Comparison of ENCODE assay signal across 8 mouse cellular contexts in genomic region chr13:46257847-46258246, GRCm38 (mm10). TPM values are rescaled to one million over a fixed set of nuclear protein-coding genes. Genes with fewer than 3 reads are reported as not detected.
DNase-seq lines count a peak whose midpoint lies in the region; ATAC-seq and TF ChIP-seq lines count a peak whose summit lies in the region.
"Had no signal": no experiment of that assay in that cellular context is flagged by ENCODE, and none has a peak within 500 bp of the region (broad histone marks: within the 10 kb centered on the region; RNA-seq: fewer than 3 reads in every experiment).

No protein-coding gene starts in this region.

- H3K4me3 ChIP-seq in MEL (ENCODE audit: control insufficient read depth in 1 of 2, insufficient read depth in 1 of 2, low read depth in 2 of 2, low read length in 2 of 2), result no peak overlapping the region
- H3K4me3 ChIP-seq in cortical plate, adult 2 months (ENCODE audit: insufficient read depth, low read length), result no peak overlapping the region
- H3K4me3 ChIP-seq in lung, postnatal 0 days (ENCODE audit: low read depth, low read length), result no peak overlapping the region

- no peak for TF ChIP-seq EP300 in MEL (IDR thresholded peaks at IDR 0.05; ENCODE audit: low read depth in 1 of 2, low read length in 2 of 2)
- TF ChIP-seq EP300 in lung, postnatal 0 days (IDR thresholded peaks at IDR 0.05), result no peak

- ATAC-seq in lung, postnatal 0 days, result peak; percentile 75

- no peak overlapping the region for H3K27ac ChIP-seq in MEL (ENCODE audit: control insufficient read depth, low read depth, low read length)
- H3K27ac ChIP-seq in cortical plate, adult 2 months (ENCODE audit: insufficient read depth, low read length), result no peak overlapping the region
- H3K27ac ChIP-seq in lung, postnatal 0 days (ENCODE audit: low read length), result no peak overlapping the region

- intact Hi-C loops in gastrocnemius, postnatal 36 days (cut with DNase I), result loop anchor here (5.0 to 10.0 kb wide), 3 partner anchors 71 to 683 kb away; no protein-coding TSS in a partner anchor

- TF ChIP-seq POLR2A in MEL (IDR thresholded peaks at IDR 0.05; ENCODE audit: control insufficient read depth in 1 of 2, insufficient read depth in 1 of 2, low read depth in 1 of 2, low read length in 2 of 2, poor library complexity in 1 of 2), result no peak
- TF ChIP-seq POLR2A in cortical plate, adult 2 months (IDR thresholded peaks at IDR 0.05; ENCODE audit: extremely low read depth, insufficient read depth, low read length), result no peak

- H3K4me1 ChIP-seq in MEL (ENCODE audit: control insufficient read depth in 1 of 2, insufficient read depth in 2 of 2, low read length in 2 of 2), result no peaks in the 10 kb centered on the region
- H3K4me1 ChIP-seq in cortical plate, adult 2 months (ENCODE audit: control insufficient read depth, insufficient read depth, low read length), result peaks cover 2% of the 10 kb centered on the region; the same call in 1 of the 2 replicates
- H3K4me1 ChIP-seq in lung, postnatal 0 days (ENCODE audit: insufficient read depth, low read depth, low read length), result no peaks in the 10 kb centered on the region

- H3K4me2 ChIP-seq in lung, postnatal 0 days (replicated peaks; ENCODE audit: low read depth, low read length), result no peak overlapping the region

- no peaks in the 10 kb centered on the region for H3K9me3 ChIP-seq in MEL (replicated peaks; ENCODE audit: insufficient read depth, low read length)
- H3K9me3 ChIP-seq in lung, postnatal 0 days (ENCODE audit: low read length), result no peaks in the 10 kb centered on the region

- 3% methylated on average over 4 of the region's 4 CpGs for WGBS in lung, postnatal 0 days

- peak; percentile 52 to 71 (median 60); a peak in 5 of 6 replicates for TF ChIP-seq CTCF in MEL (IDR thresholded peaks at IDR 0.05 in 2 of 3, conservative IDR thresholded peaks at IDR 0.05 in 1 of 3; ENCODE audit: control insufficient read depth in 1 of 3, insufficient read depth in 1 of 3, low read depth in 2 of 3, low read length in 3 of 3, poor library complexity in 1 of 3, severe bottlenecking in 1 of 3)
- TF ChIP-seq CTCF in cortical plate, adult 2 months (IDR thresholded peaks at IDR 0.05; ENCODE audit: extremely low read depth, insufficient read depth, low read length), result peak; percentile 90
- TF ChIP-seq CTCF in lung, postnatal 0 days (IDR thresholded peaks at IDR 0.05), result peak; percentile 82

- TF ChIP-seq RAD21 in MEL (IDR thresholded peaks at IDR 0.05; ENCODE audit: low read depth, low read length), result peak; percentile 60

- H3K36me3 ChIP-seq in MEL (ENCODE audit: control insufficient read depth in 1 of 2, insufficient read depth in 2 of 2, low read length in 2 of 2), result no peaks in the 10 kb centered on the region
- no peaks in the 10 kb centered on the region for H3K36me3 ChIP-seq in lung, postnatal 0 days (ENCODE audit: insufficient read depth, low read length)

- no peak overlapping the region for H3K9ac ChIP-seq in MEL (ENCODE audit: control insufficient read depth, low read depth, low read length, poor library complexity, severe bottlenecking)
- H3K9ac ChIP-seq in lung, postnatal 0 days (replicated peaks; ENCODE audit: low read depth), result no peak overlapping the region

- DNase-seq in MEL (ENCODE audit: low read depth, low spot score), result peak; percentile 42
- DNase-seq in adrenal gland, adult 18-20 months (ENCODE audit: low spot score in 2 of 2), result peak; percentile 25 to 51
- DNase-seq in gastrocnemius, postnatal 36 days, result peak; percentile 58 to 68
- DNase-seq in kidney, postnatal 36 days, result peak; percentile 65 to 90
- DNase-seq in lung, postnatal 0 days (ENCODE audit: low spot score), result peak; percentile 82
- peak; percentile 72 for DNase-seq in right cerebral cortex, postnatal 25 days

- H3K79me2 ChIP-seq in MEL (ENCODE audit: control insufficient read depth, insufficient read depth, low read length, poor library complexity), result no peaks in the 10 kb centered on the region

- peaks cover 2 to 7% of the 10 kb centered on the region in 2 experiments for H3K27me3 ChIP-seq in MEL (ENCODE audit: control insufficient read depth in 1 of 2, insufficient read depth in 2 of 2, low read length in 2 of 2)
- H3K27me3 ChIP-seq in lung, postnatal 0 days (replicated peaks; ENCODE audit: insufficient read depth, low read length), result no peaks in the 10 kb centered on the region

TF ChIP-seq in MEL, 35 proteins besides CTCF, POLR2A, EP300 and RAD21:
- TF ChIP-seq NRF1 (IDR thresholded peaks at IDR 0.05; ENCODE audit: insufficient read depth, low read depth, low read length, poor library complexity, severe bottlenecking) (no peak), KAT2A (conservative IDR thresholded peaks at IDR 0.05; ENCODE audit: low read depth, low read length) (no peak), ZC3H11A (IDR thresholded peaks at IDR 0.05; ENCODE audit: low read depth, low read length) (peak; percentile 22), SMC3 (IDR thresholded peaks at IDR 0.05; ENCODE audit: low read depth, low read length) (peak; percentile 54)

RNA-seq across cellular contexts. Expression of gene Stmnd1, which starts 15.7 kb away (rescaled TPM):
- total RNA-seq in MEL (2012; rRNA removed), result not detected in 2 replicates
- not detected for polyA plus RNA-seq in MEL (2012; ENCODE audit: insufficient read depth in 1 of 2, insufficient read length in 2 of 2, low read depth in 1 of 2, low replicate concordance in 2 of 2, missing spikeins in 1 of 2)
- total RNA-seq in adrenal gland, adult 18-20 months (2021), result under 1 TPM in 1 of 2 experiments, not detected in 1; 0.29 TPM
- polyA plus RNA-seq in cortical plate, adult 2 months (2012; rRNA removed), result 0.29 TPM in 1 of 2 replicates, not detected in the other
- under 1 TPM in 1 of 2 experiments, not detected in 1; 0.30 TPM for total RNA-seq in gastrocnemius, postnatal 36 days (2021)
- 4.2 and 6.0 TPM in 2 replicates for polyA plus RNA-seq in lung, postnatal 0 days (2015; fragmentation: Nextera tagmentation; extraction: Ambion mirVana)
- total RNA-seq: hematopoietic stem cell, adult 5-6 weeks had no signal
